Mouse (Mus musculus) spleen, adult 2 months (tissue): ENCODE measurements around the gene Steap4. TPM values are rescaled to one million over a fixed set of nuclear protein-coding genes. Genes with fewer than 3 reads are reported as not detected.

ENCODE experiments used
- DNase-seq, 2 experiments: peaks; one replicate each; pipeline versions ENCODE4 v3.0.0 to v3.0.0-alpha.2; 2012 to 2021; ENCODE audit warnings: low spot score in 2 of 2, low read depth in 1 of 2
- H3K27ac ChIP-seq: fragments of 200-500 bp; 2 replicates; pipeline ENCODE4 v1.5.1; 2012; ENCODE audit warnings: low read length, inconsistent platforms; ENCODE audit not compliant: insufficient read depth
- H3K27me3 ChIP-seq: fragments of 200-500 bp; 2 replicates; pipeline ENCODE4 v1.6.1; 2012; ENCODE audit warnings: mild to moderate bottlenecking, moderate library complexity, low read length, inconsistent platforms; ENCODE audit not compliant: control insufficient read depth, insufficient read depth
- H3K36me3 ChIP-seq: fragments of 200-500 bp; 2 replicates; pipeline ENCODE4 v1.6.1; 2012; ENCODE audit warnings: mild to moderate bottlenecking, low read length, inconsistent platforms; ENCODE audit not compliant: control insufficient read depth, insufficient read depth
- H3K4me1 ChIP-seq: fragments of 200-500 bp; 2 replicates; pipeline ENCODE4 v1.6.1; 2011; ENCODE audit warnings: inconsistent platforms; ENCODE audit not compliant: control insufficient read depth, insufficient read depth, insufficient read length
- H3K4me3 ChIP-seq: fragments of 200-500 bp; 2 replicates; pipeline ENCODE4 v1.5.1; 2011; ENCODE audit warnings: mild to moderate bottlenecking, inconsistent platforms; ENCODE audit not compliant: insufficient read depth, insufficient read length; ENCODE audit errors: extremely low read depth
- CTCF ChIP-seq: fragments of 200-500 bp; IDR thresholded peaks from 2 replicates; pipeline ENCODE4 v1.5.1; 2011; ENCODE audit warnings: mild to moderate bottlenecking, inconsistent platforms; ENCODE audit not compliant: insufficient read depth, insufficient read length, insufficient replicate concordance; ENCODE audit errors: extremely low read depth
- POLR2A ChIP-seq: fragments of 200-500 bp; IDR thresholded peaks from 2 replicates; pipeline ENCODE4 v1.6.1; 2011; ENCODE audit warnings: low read depth, low read length, inconsistent platforms
- WGBS: fragments of 180-500 bp; shearing (Covaris S2); methylation state at CpG from one replicate; pipeline ENCODE4 v1.1.7; 2018; 5-methylcytosine and 5-hydroxymethylcytosine counted together
- polyA plus RNA-seq: library from polyadenylated mRNA; depleted of rRNA; stranded (reverse); fragments of >200 nt; gene quantifications from 2 replicates; pipeline ENCODE4 v1.2.3, GENCODE M21; 2012; rRNA removed

Steap4 gene
- polyA plus RNA-seq, 1 experiment: 1.3 TPM

DNA sequence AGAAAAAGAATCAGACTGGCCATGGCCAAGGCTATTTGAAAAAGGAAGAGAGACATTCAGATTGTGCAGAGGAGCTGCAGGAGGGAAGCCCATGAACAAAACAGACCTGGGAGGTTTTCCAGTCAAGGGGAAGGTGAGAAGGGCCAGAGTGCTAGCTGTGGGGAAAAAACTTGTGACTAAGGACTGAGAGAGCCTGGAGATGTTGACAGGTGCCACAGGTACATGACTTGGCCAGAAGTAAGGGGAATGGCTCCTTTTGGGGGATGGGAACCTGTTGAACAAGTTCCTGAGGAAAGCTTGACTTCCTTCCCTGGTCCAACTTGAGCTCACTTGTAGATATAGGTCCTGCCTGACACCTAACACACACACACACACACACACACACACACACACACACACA is 42.6 kb downstream of the Steap4 start:
- no peaks in the 10 kb centered on the region for H3K4me1 ChIP-seq
- H3K27ac ChIP-seq: no peak overlapping the region
- DNase-seq: no peak
- H3K4me3 ChIP-seq: no peak overlapping the region
- no peaks in the 10 kb centered on the region for H3K27me3 ChIP-seq
- no peak for TF ChIP-seq CTCF
- TF ChIP-seq POLR2A: no peak
- H3K36me3 ChIP-seq: no peaks in the 10 kb centered on the region

DNA sequence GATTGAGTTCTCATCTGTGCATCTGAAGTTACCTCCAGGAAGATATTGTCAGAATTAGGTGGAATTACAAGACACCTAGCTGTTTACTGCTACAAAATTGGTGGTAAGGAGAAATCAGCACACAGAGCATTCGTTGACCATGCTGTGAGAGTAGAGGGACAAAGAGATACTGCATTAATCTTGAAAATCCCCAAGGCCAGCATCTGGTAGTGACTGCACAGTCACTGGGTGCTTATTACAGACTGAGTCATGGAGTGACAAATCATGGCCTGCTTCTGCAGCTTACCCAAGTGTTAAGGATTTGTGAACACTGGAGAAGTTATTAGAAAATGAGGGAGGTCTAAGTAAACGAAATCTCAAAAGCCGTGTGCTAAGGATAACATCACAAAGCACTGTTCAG is 53.0 kb downstream of the Steap4 start:
- WGBS: 79% methylated on average over 3 of the region's 3 CpGs
- H3K4me1 ChIP-seq: no peaks in the 10 kb centered on the region

More for the DNA sequence above, 53.0 kb downstream of the Steap4 start:
- no peak for TF ChIP-seq POLR2A
- no peak for TF ChIP-seq CTCF
- Histone ChIP-seq H3K36me3 (no peaks in the 10 kb centered on the region), H3K27me3 (no peaks in the 10 kb centered on the region), H3K4me3 (no peak overlapping the region), H3K27ac (no peak overlapping the region)
- no peak for DNase-seq

Other genes starting within 250 kb of the Steap4 start
- gene Sri, start 85.6 kb downstream of the Steap4 start, polyA plus RNA-seq: 118 and 126 TPM in 2 replicates